8 mouse cellular contexts compared by ENCODE assay signal in genomic region chr5:43781423-43781976, GRCm38 (mm10). TPM values are rescaled to one million over a fixed set of nuclear protein-coding genes. Genes with fewer than 3 reads are reported as not detected.
DNase-seq lines count a peak whose midpoint lies in the region; ATAC-seq and TF ChIP-seq lines count a peak whose summit lies in the region.

No protein-coding gene starts in this region.

- H3K79me2 ChIP-seq in C2C12 (ENCODE audit: control insufficient read depth, insufficient read depth) = peaks cover 54% of the 10 kb centered on the region

- peak overlapping the region; percentile 97 for H3K9ac ChIP-seq in kidney, postnatal 0 days (ENCODE audit: low read depth, low read length)

- WGBS in heart, embryonic 10.5 days = 0% methylated on average over 47 of the region's 61 CpGs
- under 1% methylated on average over 48 of the region's 61 CpGs for WGBS in kidney, postnatal 0 days
- WGBS in midbrain, embryonic 10.5 days = under 1% methylated on average over 60 of the region's 61 CpGs

- peak; percentile 77 for DNase-seq in heart, embryonic 10.5 days (ENCODE audit: low spot score)
- no peak for DNase-seq in heart, adult 11 months
- DNase-seq in frontal cortex, postnatal 10 days (ENCODE audit: low spot score in 2 of 2) = peak; percentile 9 to 43
- DNase-seq in kidney, postnatal 0 days (ENCODE audit: low spot score) = peak; percentile 54
- peak; percentile 67 for DNase-seq in midbrain, embryonic 10.5 days (ENCODE audit: low spot score)
- DNase-seq in thymus, postnatal 14 days = peak; percentile 50

- no peaks in the 10 kb centered on the region for H3K36me3 ChIP-seq in heart, embryonic 10.5 days
- no peaks in the 10 kb centered on the region for H3K36me3 ChIP-seq in C2C12 (ENCODE audit: control insufficient read depth, insufficient read depth)
- H3K36me3 ChIP-seq in kidney, postnatal 0 days (ENCODE audit: insufficient read depth, low read length) = no peaks in the 10 kb centered on the region
- H3K36me3 ChIP-seq in midbrain, embryonic 10.5 days = peaks cover 10% of the 10 kb centered on the region; the same call in 1 of the 2 replicates

- H3ac ChIP-seq in C2C12 (ENCODE audit: control insufficient read depth, insufficient read length, low read depth) = peak overlapping the region; percentile 96

- peak overlapping the region; percentile 84 for H3K4me2 ChIP-seq in kidney, postnatal 0 days (ENCODE audit: low read length)

- peak overlapping the region; percentile 99 for H3K27ac ChIP-seq in heart, embryonic 10.5 days
- H3K27ac ChIP-seq in bone marrow macrophage, adult 2 months (ENCODE audit: insufficient read depth, low read depth, low read length) = peak overlapping the region; percentile 65
- peak overlapping the region; percentile 93 for H3K27ac ChIP-seq in kidney, postnatal 0 days
- peak overlapping the region; percentile 99 for H3K27ac ChIP-seq in midbrain, embryonic 10.5 days (replicated peaks)

- TF ChIP-seq CTCF in C2C12 (IDR thresholded peaks at IDR 0.05; ENCODE audit: control insufficient read depth, insufficient read depth, insufficient read length) = no peak
- TF ChIP-seq CTCF in bone marrow macrophage, adult 2 months (IDR thresholded peaks at IDR 0.05; ENCODE audit: low read depth, low read length) = no peak
- no peak for TF ChIP-seq CTCF in kidney, postnatal 0 days (IDR thresholded peaks at IDR 0.05; ENCODE audit: low read depth)

- no peaks in the 10 kb centered on the region for H3K27me3 ChIP-seq in heart, embryonic 10.5 days (ENCODE audit: insufficient read depth, poor library complexity, severe bottlenecking)
- no peaks in the 10 kb centered on the region for H3K27me3 ChIP-seq in C2C12 (ENCODE audit: control insufficient read depth, insufficient read depth, insufficient read length)
- no peaks in the 10 kb centered on the region for H3K27me3 ChIP-seq in kidney, postnatal 0 days (ENCODE audit: insufficient read depth, low read length)
- H3K27me3 ChIP-seq in midbrain, embryonic 10.5 days (ENCODE audit: low read depth, poor library complexity, severe bottlenecking) = no peaks in the 10 kb centered on the region

- TF ChIP-seq POLR2A in bone marrow macrophage, adult 2 months (IDR thresholded peaks at IDR 0.05; ENCODE audit: borderline replicate concordance, low read depth, low read length) = no peak

- peaks cover 22% of the 10 kb centered on the region for H3K4me1 ChIP-seq in heart, embryonic 10.5 days
- H3K4me1 ChIP-seq in bone marrow macrophage, adult 2 months (ENCODE audit: control insufficient read depth, insufficient read depth, low read length) = peaks cover 28% of the 10 kb centered on the region
- 0 out of 2 replicates have a peak, but pooled peaks cover 10% of the 10 kb centered on the region for H3K4me1 ChIP-seq in kidney, postnatal 0 days (replicated peaks; ENCODE audit: insufficient read depth, low read length)
- H3K4me1 ChIP-seq in midbrain, embryonic 10.5 days = peaks cover 16% of the 10 kb centered on the region

- peak overlapping the region; percentile 82 for H3K4me3 ChIP-seq in heart, embryonic 10.5 days
- peak overlapping the region; percentile 63 for H3K4me3 ChIP-seq in C2C12 (ENCODE audit: insufficient read depth, poor library complexity, severe bottlenecking)
- H3K4me3 ChIP-seq in bone marrow macrophage, adult 2 months (ENCODE audit: insufficient read depth, low read length) = peak overlapping the region; percentile 100
- peak overlapping the region; percentile 92 for H3K4me3 ChIP-seq in kidney, postnatal 0 days (replicated peaks; ENCODE audit: low read depth, low read length)
- peak overlapping the region; percentile 85 for H3K4me3 ChIP-seq in midbrain, embryonic 10.5 days

- H3K9me3 ChIP-seq in heart, embryonic 10.5 days = no peaks in the 10 kb centered on the region
- no peaks in the 10 kb centered on the region for H3K9me3 ChIP-seq in kidney, postnatal 0 days (replicated peaks; ENCODE audit: low read length)
- no peaks in the 10 kb centered on the region for H3K9me3 ChIP-seq in midbrain, embryonic 10.5 days (replicated peaks)

- ATAC-seq in kidney, postnatal 0 days (replicated peaks; ENCODE audit: low FRiP score, low read depth) = peak; percentile 78

- peaks cover 49% of the 10 kb centered on the region for H3K79me3 ChIP-seq in C2C12 (ENCODE audit: low read depth)

TF ChIP-seq in C2C12, 6 proteins besides CTCF, POLR2A, EP300 and RAD21:
- TF ChIP-seq MAX (IDR thresholded peaks at IDR 0.05) (no peak), MYOD1 (IDR thresholded peaks at IDR 0.05; ENCODE audit: control insufficient read depth, insufficient read length, low read depth) (no peak), FOSL1 (IDR thresholded peaks at IDR 0.05; ENCODE audit: insufficient read depth, low read length, poor library complexity, severe bottlenecking) (no peak), MYOG (IDR thresholded peaks at IDR 0.05; ENCODE audit: control insufficient read depth, extremely low read depth, insufficient read length) (no peak), CEBPB (IDR thresholded peaks at IDR 0.05; ENCODE audit: low read depth) (no peak), USF1 (IDR thresholded peaks at IDR 0.05; ENCODE audit: low read depth) (no peak)

RNA-seq across cellular contexts. Expression of gene Bst1, which starts 37.2 kb away (rescaled TPM):
- polyA plus RNA-seq in heart, embryonic 10.5 days (2016; fragmentation: Nextera tagmentation; extraction: Ambion mirVana) = 0.36 TPM in 1 of 2 replicates, not detected in the other
- not detected for polyA plus RNA-seq in C2C12 (2012; fragmentation: generic; extraction: Trizol)
- 33.5 and 34.6 TPM in 2 replicates for polyA plus RNA-seq in bone marrow macrophage, adult 2 months (2012; ENCODE audit: insufficient read depth, insufficient read length, missing spikeins)
- polyA plus RNA-seq in kidney, postnatal 0 days (2015; fragmentation: Nextera tagmentation; extraction: Ambion mirVana) = 4.0 and 4.1 TPM in 2 replicates
- not detected in 2 replicates for polyA plus RNA-seq in midbrain, embryonic 10.5 days (2016; fragmentation: Nextera tagmentation; extraction: Ambion mirVana)

RNA-seq across cellular contexts. Expression of gene Fbxl5, which starts 39.9 kb away (rescaled TPM):
- 43.5 and 46.0 TPM in 2 replicates for polyA plus RNA-seq in heart, embryonic 10.5 days (2016; fragmentation: Nextera tagmentation; extraction: Ambion mirVana)
- polyA plus RNA-seq in C2C12 (2012; fragmentation: generic; extraction: Trizol) = 10.5 TPM
- polyA plus RNA-seq in bone marrow macrophage, adult 2 months (2012; ENCODE audit: insufficient read depth, insufficient read length, missing spikeins) = 46.5 and 47.2 TPM in 2 replicates
- polyA plus RNA-seq in kidney, postnatal 0 days (2015; fragmentation: Nextera tagmentation; extraction: Ambion mirVana) = 61.0 and 62.1 TPM in 2 replicates
- 57.4 and 62.4 TPM in 2 replicates for polyA plus RNA-seq in midbrain, embryonic 10.5 days (2016; fragmentation: Nextera tagmentation; extraction: Ambion mirVana)
